Mouse (Mus musculus) ES-Bruce4 (cell line): ENCODE results near the gene Hpn. TPM values are rescaled to one million over a fixed set of nuclear protein-coding genes. Genes with fewer than 3 reads are reported as not detected.

ENCODE experiments used
- H3K27ac ChIP-seq: 2 replicates; pipeline ENCODE4 v1.5.1; 2012; ENCODE audit warnings: low read length, inconsistent platforms; ENCODE audit not compliant: insufficient read depth
- H3K27me3 ChIP-seq: 2 replicates; pipeline ENCODE4 v1.6.1; 2012; ENCODE audit warnings: mild to moderate bottlenecking, low read length, inconsistent platforms; ENCODE audit not compliant: control insufficient read depth, poor library complexity, insufficient read depth, severe bottlenecking
- H3K36me3 ChIP-seq: 2 replicates; pipeline ENCODE4 v1.6.1; 2012; ENCODE audit warnings: inconsistent platforms, mild to moderate bottlenecking, low read length, moderate library complexity; ENCODE audit not compliant: control insufficient read depth, poor library complexity, insufficient read depth, severe bottlenecking
- H3K4me1 ChIP-seq: one replicate; pipeline ENCODE4 v1.8.1; 2011; ENCODE audit warnings: low read length; ENCODE audit not compliant: control insufficient read depth, insufficient read depth
- H3K4me3 ChIP-seq: 2 replicates; pipeline ENCODE4 v1.5.1; 2011; ENCODE audit warnings: low read depth, mild to moderate bottlenecking, low read length
- H3K9ac ChIP-seq: 2 replicates; pipeline ENCODE4 v1.6.1; 2012; ENCODE audit warnings: low read depth, mild to moderate bottlenecking, inconsistent platforms; ENCODE audit not compliant: poor library complexity, severe bottlenecking
- H3K9me3 ChIP-seq: replicated peaks from 2 replicates; pipeline ENCODE4 v1.6.1; 2012; ENCODE audit warnings: mild to moderate bottlenecking, low read length, inconsistent platforms; ENCODE audit not compliant: control insufficient read depth, poor library complexity, insufficient read depth, severe bottlenecking
- CTCF ChIP-seq: IDR thresholded peaks from one replicate; pipeline ENCODE4 v1.8.1; 2011; ENCODE audit warnings: low read depth, low read length
- EP300 ChIP-seq: IDR thresholded peaks from 2 replicates; pipeline ENCODE4 v1.6.1; 2011; ENCODE audit warnings: low read depth, low read length; ENCODE audit not compliant: insufficient read depth
- POLR2A ChIP-seq: IDR thresholded peaks from one replicate; pipeline ENCODE4 v1.8.1; 2011; ENCODE audit warnings: low read length; ENCODE audit not compliant: insufficient read depth
- polyA plus RNA-seq: library from polyadenylated mRNA; stranded (reverse); fragments of >200 nt; gene quantifications from 2 replicates; pipeline ENCODE4 v1.2.4, GENCODE M21; 2011; ENCODE audit warnings: low read depth; ENCODE audit not compliant: missing spikeins, insufficient read depth, insufficient read length

Gene Hpn
- polyA plus RNA-seq, 1 experiment, result 28.7 TPM

DNA sequence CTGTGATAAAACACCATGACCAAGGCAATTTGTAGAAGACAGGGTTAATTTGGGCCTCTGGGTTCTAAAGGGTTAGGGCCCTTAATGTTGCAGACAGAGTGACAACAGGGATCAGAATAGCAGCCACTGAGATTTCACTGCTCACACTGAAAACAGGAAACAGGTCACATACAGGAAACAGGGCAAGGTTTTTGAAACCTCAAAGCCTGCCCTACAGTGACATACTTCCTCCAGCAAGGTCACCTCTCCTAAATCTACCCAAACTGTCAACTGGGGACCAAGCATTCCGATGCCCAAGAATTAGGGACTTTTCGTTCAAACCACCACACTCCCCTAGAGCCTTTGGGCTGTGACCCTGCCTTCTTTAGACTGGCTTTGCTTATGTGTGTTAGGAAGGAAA is 25.4 kb downstream of the Hpn start:
- no peaks in the 10 kb centered on the region for H3K4me1 ChIP-seq
- H3K4me3 ChIP-seq, result no peak overlapping the region
- H3K36me3 ChIP-seq, result no peaks in the 10 kb centered on the region
- TF ChIP-seq CTCF (no peak), EP300 (no peak), POLR2A (no peak)
- H3K27ac ChIP-seq, result no peak overlapping the region
- H3K9ac ChIP-seq, result no peak overlapping the region
- H3K27me3 ChIP-seq, result no peaks in the 10 kb centered on the region
- H3K9me3 ChIP-seq, result 0 out of 2 replicates have a peak, but pooled peaks cover 3% of the 10 kb centered on the region

DNA sequence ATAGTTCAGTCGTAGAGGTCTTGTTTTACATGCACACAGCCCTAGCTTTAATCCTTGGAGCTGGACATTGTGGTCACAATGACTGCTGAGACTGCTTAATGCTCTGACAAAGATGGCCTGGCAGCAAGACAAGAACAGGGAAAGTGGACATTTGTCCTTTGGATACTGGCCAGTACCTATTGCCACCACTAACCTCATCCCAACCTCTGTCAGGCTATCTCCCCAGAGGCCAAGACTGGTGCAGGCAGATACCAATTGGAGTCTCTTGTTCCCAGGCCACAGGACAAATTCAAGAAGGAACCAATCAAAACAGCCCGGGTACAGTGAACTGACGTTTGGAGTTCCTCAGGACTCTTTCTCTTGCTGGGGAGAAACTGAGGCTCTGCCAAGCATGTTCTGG is 26.9 kb downstream of the Hpn start:
- Histone ChIP-seq H3K36me3 (no peaks in the 10 kb centered on the region), H3K4me3 (no peak overlapping the region), H3K27me3 (no peaks in the 10 kb centered on the region), H3K9me3 (0 out of 2 replicates have a peak, but pooled peaks cover 3% of the 10 kb centered on the region), H3K9ac (no peak overlapping the region), H3K27ac (no peak overlapping the region), H3K4me1 (no peaks in the 10 kb centered on the region)
- TF ChIP-seq POLR2A (no peak), CTCF (no peak), EP300 (no peak)

- TF ChIP-seq POLR2A (no peak), EP300 (no peak), CTCF (no peak)
- Histone ChIP-seq H3K9ac (no peak overlapping the region), H3K27ac (no peak overlapping the region), H3K9me3 (0 out of 2 replicates have a peak, but pooled peaks cover 3% of the 10 kb centered on the region), H3K4me1 (no peaks in the 10 kb centered on the region), H3K36me3 (no peaks in the 10 kb centered on the region), H3K4me3 (no peak overlapping the region), H3K27me3 (no peaks in the 10 kb centered on the region)
These were observed 27.8 kb downstream of the Hpn start for GRCm38 (mm10) chr7:31087262-31087661.

- Histone ChIP-seq H3K27ac (no peak overlapping the region), H3K4me3 (no peak overlapping the region), H3K36me3 (no peaks in the 10 kb centered on the region), H3K4me1 (no peaks in the 10 kb centered on the region), H3K27me3 (no peaks in the 10 kb centered on the region), H3K9me3 (0 out of 2 replicates have a peak, but pooled peaks cover 3% of the 10 kb centered on the region), H3K9ac (no peak overlapping the region)
- no peak for TF ChIP-seq CTCF
- TF ChIP-seq POLR2A, result no peak
- TF ChIP-seq EP300, result no peak
These were observed 28.8 kb downstream of the Hpn start for GRCm38 (mm10) chr7:31086175-31086755.

DNA sequence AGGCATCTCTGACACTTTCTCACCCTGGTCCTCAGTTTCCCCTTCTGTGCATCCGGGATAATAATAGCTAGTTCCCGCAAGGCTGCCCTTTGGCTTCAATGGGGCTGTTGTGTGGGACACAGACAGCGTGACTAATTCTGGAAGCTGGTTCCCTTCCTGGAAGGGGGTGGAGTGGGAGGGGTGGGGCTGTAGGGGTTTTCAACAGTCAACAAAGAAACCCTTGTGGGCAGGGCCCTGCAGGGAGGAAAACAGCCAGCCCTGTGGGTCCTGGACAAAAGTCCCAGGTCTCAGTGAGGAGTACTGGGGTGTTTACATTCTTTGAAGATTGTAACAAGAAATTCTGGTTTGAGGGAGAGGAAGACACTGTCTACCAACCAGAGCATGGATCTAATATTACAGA is 29.9 kb downstream of the Hpn start:
- peak overlapping the region; percentile 22; the same call in 1 of the 2 replicates for H3K27ac ChIP-seq
- no peak for TF ChIP-seq POLR2A
- TF ChIP-seq EP300, result 0 out of 2 replicates have a peak, but pooled peaks have one; percentile 42
- no peaks in the 10 kb centered on the region for H3K27me3 ChIP-seq
- 0 out of 2 replicates have a peak, but pooled peaks cover 3% of the 10 kb centered on the region for H3K9me3 ChIP-seq
- no peaks in the 10 kb centered on the region for H3K36me3 ChIP-seq
- no peak overlapping the region for H3K4me3 ChIP-seq
- H3K9ac ChIP-seq, result no peak overlapping the region
- H3K4me1 ChIP-seq, result no peaks in the 10 kb centered on the region

DNA sequence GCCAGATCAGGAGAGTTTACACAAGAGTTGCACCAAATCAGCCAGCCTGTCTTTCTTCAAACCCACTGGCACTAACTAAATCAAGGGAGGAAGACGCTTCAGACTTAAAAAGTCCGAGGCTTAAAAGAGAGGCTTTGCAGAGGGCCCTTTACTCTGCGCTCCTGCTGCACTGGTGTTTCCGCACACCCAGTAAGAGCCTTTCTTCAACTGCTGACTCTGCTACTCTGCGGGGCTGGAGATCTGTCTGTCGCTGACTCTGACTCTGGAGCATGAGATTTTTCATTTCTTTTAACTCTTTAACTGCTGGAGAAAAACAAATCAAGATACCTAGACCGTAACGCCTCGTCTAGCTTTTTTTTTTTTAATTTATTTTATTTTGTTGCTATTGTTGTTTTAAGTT is 30.9 kb downstream of the Hpn start:
- H3K9ac ChIP-seq, result no peak overlapping the region
- H3K27me3 ChIP-seq, result no peaks in the 10 kb centered on the region
- H3K36me3 ChIP-seq, result no peaks in the 10 kb centered on the region
- H3K4me3 ChIP-seq, result no peak overlapping the region
- no peak overlapping the region for H3K27ac ChIP-seq
- no peaks in the 10 kb centered on the region for H3K9me3 ChIP-seq
- no peaks in the 10 kb centered on the region for H3K4me1 ChIP-seq
- TF ChIP-seq POLR2A (no peak), CTCF (no peak), EP300 (no peak)
